Mouse (Mus musculus): ENCODE data around the gene Sdc3. TPM values are rescaled to one million over a fixed set of nuclear protein-coding genes. Genes with fewer than 3 reads are reported as not detected.

Gene Sdc3
- polyA plus RNA-seq (2015; fragmentation: Nextera tagmentation; extraction: Ambion mirVana): 136 and 167 TPM in 2 replicates

DNA sequence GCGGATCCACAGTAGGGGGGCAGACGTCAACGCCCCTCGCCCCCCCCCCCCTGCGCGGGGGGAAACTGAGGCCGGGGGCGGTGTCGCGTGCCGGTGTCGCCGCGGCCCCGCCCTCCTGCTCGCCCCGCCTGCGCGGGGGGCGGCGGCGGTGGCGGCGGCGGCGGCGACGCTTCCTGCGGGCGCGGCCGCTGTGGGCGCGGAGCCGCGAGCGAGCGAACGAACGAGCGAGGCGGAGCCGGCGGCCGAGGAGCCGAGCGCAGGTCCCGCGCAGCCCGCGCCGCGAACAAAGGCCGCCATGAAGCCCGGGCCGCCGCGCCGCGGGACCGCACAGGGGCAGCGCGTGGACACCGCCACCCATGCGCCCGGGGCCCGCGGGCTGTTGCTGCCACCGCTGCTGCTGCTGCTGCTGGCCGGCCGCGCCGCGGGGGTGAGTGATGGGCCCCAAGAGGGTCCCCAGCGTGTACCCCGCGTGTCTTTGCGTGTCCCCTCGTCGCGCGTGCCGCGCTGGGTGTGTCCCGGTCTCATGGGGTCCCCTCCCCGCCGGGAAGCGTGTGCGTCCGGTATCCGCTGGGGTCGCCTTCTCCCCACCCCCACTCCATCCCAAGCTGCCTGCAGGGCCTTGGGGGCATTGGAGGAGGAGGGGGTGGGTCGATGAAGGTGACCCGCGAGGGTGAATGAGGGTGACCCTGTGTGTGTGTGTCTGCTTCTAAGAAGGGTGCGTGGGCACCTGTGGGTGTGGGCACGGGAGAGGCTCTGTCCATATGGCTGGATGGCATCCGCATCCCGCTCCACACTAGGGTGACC lies at the start of gene Sdc3:
TSS of gene Sdc3 (plus strand) at position 162 of the 804 bp plus-strand sequence.

Other genes starting within 250 kb of the Sdc3 start
- gene Nkain1, start 218.4 kb upstream of the Sdc3 start, polyA plus RNA-seq (2015; fragmentation: Nextera tagmentation; extraction: Ambion mirVana): 7.5 and 8.1 TPM in 2 replicates
- 50.5 and 54.0 TPM in 2 replicates for gene Pum1, start 129.2 kb upstream of the Sdc3 start, polyA plus RNA-seq (2015; fragmentation: Nextera tagmentation; extraction: Ambion mirVana)
- 52.3 and 52.6 TPM in 2 replicates for gene Laptm5, start 120.6 kb downstream of the Sdc3 start, polyA plus RNA-seq (2015; fragmentation: Nextera tagmentation; extraction: Ambion mirVana)
- gene Matn1, start 151.8 kb downstream of the Sdc3 start, polyA plus RNA-seq (2015; fragmentation: Nextera tagmentation; extraction: Ambion mirVana): 0.52 and 0.59 TPM in 2 replicates

Data from neural tube, postnatal 0 days (tissue).